Mouse (Mus musculus): ENCODE results near the gene Slc1a4. TPM values are rescaled to one million over a fixed set of nuclear protein-coding genes. Genes with fewer than 3 reads are reported as not detected.

The Slc1a4 gene
- polyA plus RNA-seq, 2 experiments from 2014 or later: 0.46 TPM; not detected in 1

Other genes starting within 250 kb of the Slc1a4 start
- gene Actr2, start 219.8 kb downstream of the Slc1a4 start, polyA plus RNA-seq (2017; shearing (Covaris generic)): 100 to 1,000 TPM; 465 to 556 TPM
- 100 to 1,000 TPM in 1 of 2 experiments, 10 to 100 TPM in 1; 98.6 to 135 TPM for gene Rab1a, start 131.3 kb downstream of the Slc1a4 start, polyA plus RNA-seq (2017; shearing (Covaris generic))
- 10 to 100 TPM in 1 of 2 experiments, 1 to 10 TPM in 1; 9.4 to 11.2 TPM for gene Cep68, start 83.3 kb downstream of the Slc1a4 start, polyA plus RNA-seq (2017; shearing (Covaris generic))
- 10 to 100 TPM; 12.1 to 12.2 TPM for gene Sertad2, start 210.5 kb upstream of the Slc1a4 start, polyA plus RNA-seq (2017; shearing (Covaris generic))